Mouse (Mus musculus) c-Kit-positive CD71-positive TER-119-positive erythroid progenitor cells, embryonic 14.5 days (primary cell): Measurements from ENCODE around the gene Bcl2l11.
A peak's percentile ranks its signal among the peaks of the same experiment; 100 is the strongest.

ENCODE experiments used
- DNase-seq: peaks from one replicate; pipeline ENCODE4 v3.0.0-alpha.2; 2013; ENCODE audit warnings: low spot score

Gene Bcl2l11

GRCm38 (mm10) chr2:128139781-128140180 lies 13.9 kb downstream of the Bcl2l11 start:
- DNase-seq: no peak

GRCm38 (mm10) chr2:128140183-128140582 lies 14.3 kb downstream of the Bcl2l11 start:
- DNase-seq: no peak

DNA sequence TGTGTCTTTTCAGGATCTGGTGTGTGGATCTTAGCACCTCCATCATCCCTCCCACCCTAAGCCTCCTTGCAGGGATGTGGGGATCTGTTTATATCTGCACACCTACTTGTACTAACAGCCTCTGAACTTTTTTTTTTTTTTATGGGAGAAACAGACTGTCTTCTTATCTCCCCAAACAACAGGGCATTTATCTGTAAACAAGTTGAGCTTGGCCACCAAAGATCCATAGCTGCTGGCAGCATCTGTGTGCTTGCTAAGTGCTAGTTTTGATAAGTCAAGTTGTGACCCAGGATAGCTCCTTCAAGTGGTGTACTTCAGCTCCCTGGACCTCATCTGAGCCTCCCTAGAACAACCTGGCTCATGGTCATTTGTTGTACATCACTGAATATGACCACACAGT lies 18.2 kb downstream of the Bcl2l11 start:
- no peak for DNase-seq

GRCm38 (mm10) chr2:128145433-128145832 lies 19.6 kb downstream of the Bcl2l11 start:
- no peak for DNase-seq

- DNase-seq: no peak
Measured at GRCm38 (mm10) chr2:128149596-128149995, 23.8 kb downstream of the Bcl2l11 start.

GRCm38 (mm10) chr2:128152211-128152610 lies 26.4 kb downstream of the Bcl2l11 start:
- DNase-seq: no peak

- no peak for DNase-seq
Measured at GRCm38 (mm10) chr2:128152845-128153550, 27.2 kb downstream of the Bcl2l11 start.

DNA sequence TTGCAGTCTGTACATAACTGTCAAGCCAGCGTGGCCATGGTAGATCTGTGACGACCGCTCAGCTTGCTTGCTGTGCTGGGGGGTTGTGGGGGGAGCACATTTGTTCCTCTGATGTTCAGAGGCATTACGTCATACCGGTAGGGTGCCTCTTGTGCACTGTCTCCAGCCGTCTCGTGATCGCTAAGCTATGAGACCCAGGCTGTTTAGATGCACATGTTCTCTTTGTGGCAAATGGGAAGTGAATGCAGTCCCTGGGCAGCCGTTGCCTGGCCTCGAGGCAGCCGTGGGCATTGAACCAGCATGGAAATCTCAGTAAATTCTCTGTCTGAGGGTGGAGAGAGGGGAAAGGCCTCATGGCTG lies 27.7 kb downstream of the Bcl2l11 start:
- no peak for DNase-seq

GRCm38 (mm10) chr2:128155412-128156066 lies 29.7 kb downstream of the Bcl2l11 start:
- DNase-seq: no peak

DNA sequence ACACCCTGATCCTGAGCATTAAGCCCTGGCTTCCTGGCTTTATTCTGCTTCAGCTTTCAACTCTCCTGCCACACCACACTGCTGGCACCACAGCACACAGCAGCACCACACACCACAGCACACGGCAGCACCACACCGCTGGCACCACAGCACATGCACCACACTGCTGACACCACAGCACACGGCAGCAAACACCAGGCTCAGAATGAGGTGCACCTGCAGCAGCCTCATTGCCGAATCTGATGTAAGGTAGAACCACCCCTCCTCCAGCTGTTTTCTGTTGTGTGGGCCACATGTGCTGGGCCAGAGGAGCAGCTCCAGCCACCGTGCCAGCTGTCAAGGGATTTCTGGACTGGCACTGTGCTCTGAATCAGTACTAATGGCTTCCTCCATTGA lies 30.2 kb downstream of the Bcl2l11 start:
- no peak for DNase-seq

DNA sequence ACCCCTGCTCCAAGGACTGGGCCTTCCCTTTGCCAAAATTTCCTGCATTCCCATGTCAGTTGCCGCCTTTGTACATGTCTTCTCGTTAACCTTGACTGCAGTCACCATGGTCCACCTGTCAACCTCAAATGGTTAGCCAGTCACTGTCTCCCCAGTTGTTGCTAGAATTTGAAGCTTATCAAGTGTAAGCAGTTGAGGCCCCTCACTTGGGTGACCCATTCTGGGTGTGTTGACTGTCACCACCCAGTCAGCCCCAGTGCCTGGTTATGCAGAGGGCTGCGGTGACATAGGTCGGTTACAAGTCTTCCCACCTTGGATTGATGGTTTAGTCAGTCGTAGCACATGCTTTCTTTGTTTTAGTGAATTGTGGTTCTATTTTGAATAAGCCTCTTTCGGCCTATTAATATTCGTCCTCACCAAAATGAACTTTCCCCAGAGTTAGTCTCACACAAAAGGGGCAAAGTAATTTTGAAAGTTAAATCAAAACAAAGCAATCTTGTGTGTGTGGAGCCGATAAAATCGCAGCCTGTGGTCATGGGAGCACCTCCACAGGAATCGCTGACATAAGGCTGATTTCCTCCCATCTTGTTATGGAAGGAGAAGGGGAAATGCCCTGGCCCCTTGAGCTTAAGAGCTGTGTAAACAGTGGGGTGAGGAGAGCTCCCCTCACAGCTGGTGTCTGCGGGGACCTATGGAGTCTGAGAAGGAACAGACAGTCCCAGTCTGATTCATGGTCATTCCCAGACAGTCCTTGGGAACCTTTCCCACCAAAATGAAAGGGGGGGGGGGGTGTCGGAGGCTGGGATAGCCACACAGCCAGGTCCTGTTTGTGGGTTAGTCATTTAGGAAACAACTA lies 30.9 kb downstream of the Bcl2l11 start:
- peak; percentile 45 for DNase-seq

GRCm38 (mm10) chr2:128158734-128159410 lies 33.0 kb downstream of the Bcl2l11 start:
- no peak for DNase-seq

GRCm38 (mm10) chr2:128159619-128160125 lies 33.8 kb downstream of the Bcl2l11 start:
- DNase-seq: no peak

DNA sequence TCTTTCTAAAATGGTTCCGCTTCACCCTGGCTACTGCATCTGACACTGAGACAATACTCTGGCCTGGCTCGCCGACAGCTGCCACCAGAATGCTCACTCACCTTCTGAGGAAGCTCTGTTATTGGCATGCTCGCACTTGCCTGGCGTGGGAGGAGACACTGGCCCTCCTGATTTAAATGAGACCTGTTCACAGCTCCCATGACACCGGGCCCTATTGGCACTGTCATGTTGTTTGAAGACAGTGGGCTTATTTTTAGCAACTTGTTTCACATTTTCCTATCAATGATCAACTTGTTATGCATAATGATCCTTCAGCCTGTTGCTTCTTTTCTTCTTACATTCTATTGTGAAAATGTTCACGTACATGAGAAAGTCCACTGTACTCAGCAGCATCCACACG lies 37.3 kb downstream of the Bcl2l11 start:
- DNase-seq: no peak

DNA sequence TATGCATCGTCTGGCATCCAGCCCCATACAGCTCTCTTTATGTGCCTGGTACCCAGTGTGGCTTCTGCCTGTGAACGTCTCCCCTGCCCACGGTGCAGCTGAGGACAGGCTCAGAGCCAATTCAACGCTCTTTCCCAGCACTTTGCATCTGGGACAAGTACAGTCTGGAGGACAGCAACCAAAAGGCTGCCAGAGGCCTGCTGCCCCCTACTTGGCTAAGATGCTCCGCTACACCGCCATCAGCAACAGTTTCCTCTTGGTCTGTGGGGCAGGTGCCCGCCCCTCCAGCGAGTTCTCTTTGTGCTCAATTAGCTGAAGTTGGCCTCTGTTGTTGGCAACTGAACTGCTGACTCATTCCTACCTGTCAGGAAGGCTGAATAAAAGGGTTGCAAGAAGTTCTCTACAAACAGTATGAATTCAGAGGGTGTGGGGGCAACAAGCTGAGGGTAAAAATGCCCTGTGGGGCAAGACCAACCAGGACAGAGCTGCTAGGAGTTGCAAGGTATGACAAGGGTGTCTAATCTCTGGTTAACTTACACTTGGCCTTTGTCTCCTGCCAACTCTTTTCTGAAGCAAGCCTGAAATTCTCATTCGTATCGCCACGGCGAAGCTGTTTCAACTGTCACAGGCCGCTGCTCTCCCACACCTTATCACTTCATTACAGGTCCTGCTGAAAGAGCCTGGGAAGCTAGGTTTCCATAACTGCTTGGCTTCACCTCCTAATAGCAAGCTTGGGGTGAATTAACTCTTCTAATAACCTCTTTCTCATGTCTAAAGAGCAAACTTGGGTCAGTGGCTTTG lies 41.0 kb downstream of the Bcl2l11 start:
- DNase-seq: peak; percentile 62

DNA sequence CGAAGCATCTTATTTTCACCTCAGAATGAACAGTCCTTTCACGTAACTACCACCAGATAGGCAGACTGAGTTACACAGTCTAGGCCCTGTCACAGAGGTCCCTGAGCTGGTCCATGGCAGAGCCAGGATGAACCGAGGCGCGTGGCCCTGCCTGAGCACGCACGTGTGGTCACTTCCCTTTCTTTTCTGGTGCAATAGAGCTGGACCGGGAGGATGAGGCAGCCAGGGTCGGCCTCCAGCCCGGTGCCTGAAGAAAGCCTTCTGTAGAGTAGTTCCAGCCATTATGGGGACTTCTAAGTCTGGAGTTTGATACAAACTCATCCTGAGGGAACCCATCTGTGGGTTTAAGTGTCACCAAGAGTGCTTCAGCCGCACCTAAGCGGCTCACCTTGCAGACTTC lies 42.1 kb downstream of the Bcl2l11 start:
- DNase-seq: no peak

GRCm38 (mm10) chr2:128169486-128169885 lies 43.6 kb downstream of the Bcl2l11 start:
- DNase-seq: no peak

GRCm38 (mm10) chr2:128169972-128170371 lies 44.1 kb downstream of the Bcl2l11 start:
- no peak for DNase-seq

DNA sequence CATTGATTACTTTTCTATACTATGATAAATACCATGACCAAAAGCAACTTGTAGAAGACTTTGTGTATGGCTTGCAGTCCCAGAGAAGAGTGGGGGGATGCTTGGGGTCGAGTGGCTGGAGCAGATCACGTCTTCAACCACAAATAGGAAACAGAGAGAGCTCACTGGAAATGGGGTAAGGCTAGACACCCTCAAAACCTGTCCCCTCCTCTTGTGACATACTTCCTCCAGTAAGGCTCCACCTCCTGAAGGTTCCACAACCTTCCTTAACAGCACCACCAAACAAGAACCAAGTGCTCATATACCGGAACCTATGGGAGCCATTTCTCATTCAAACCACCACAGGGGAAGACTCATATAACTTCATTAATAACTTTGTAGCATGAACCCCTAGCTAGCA lies 44.8 kb downstream of the Bcl2l11 start:
- DNase-seq: no peak

DNA sequence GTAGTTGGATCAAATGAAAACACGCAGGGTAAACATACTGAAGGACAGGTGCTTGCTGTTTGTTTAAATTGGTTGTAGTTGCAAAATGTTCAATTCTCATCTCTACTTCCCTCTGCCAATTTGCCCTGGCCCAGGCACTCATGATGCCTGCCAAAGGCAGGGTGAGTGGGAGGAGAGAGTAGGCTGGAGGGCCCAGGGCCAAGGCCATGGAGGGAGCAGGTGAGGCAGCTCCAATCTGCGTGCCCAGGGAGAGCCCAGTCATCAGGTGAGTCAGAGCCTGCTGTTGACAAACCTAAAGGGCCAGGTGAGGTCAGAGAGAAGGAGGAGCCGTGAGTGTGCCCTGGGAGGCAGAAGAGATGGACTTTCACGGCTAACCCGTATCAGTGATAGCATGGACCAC lies 46.4 kb downstream of the Bcl2l11 start:
- no peak for DNase-seq

GRCm38 (mm10) chr2:128174176-128174575 lies 48.3 kb downstream of the Bcl2l11 start:
- DNase-seq: no peak
